Mouse (Mus musculus): ENCODE data around the gene AI182371.

Gene AI182371

DNA sequence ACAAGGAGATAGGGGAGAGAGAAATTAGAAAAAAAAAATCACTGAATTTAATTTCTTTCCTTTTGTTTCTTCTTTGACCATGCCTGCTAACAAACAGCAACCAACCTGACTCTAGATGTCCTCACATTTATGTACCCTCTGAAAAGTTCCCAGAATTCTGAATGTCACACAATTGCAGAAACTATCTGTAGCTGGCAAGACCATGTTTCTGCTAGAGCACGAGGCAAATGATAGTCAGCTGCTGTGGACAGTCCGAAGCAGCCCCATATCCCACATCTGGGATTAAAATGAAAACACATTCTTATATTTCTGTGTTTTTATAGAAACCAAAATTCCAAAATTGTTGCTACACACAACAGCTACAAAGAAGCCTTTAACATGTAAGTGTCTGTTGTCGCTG, at the start of gene AI182371:
Gene AI182371 (minus strand): TSS at position 101 of the 400 bp plus-strand sequence.
- DNase-seq (ENCODE audit: low spot score): no peak

DNA sequence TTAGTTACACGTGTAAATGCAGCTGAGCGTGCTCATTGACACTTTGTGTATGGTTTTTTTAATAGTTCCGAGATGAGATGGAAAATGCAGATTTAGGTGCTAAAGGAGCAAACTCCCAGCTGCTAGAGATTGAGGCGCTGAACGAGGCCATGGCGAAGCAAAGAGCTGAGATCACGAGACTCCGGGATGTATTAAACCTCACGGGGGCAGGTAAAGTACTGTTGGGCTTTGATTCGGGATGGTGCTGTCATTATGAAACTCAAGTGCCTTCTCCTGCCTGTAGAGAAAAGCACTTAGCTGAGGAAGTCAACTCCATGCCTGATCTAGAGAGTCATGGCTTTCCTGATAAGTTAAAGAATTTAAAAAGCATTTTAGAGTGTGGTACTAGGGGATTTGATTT, 47.5 kb upstream of the AI182371 start:
- DNase-seq (ENCODE audit: low spot score): no peak

DNA sequence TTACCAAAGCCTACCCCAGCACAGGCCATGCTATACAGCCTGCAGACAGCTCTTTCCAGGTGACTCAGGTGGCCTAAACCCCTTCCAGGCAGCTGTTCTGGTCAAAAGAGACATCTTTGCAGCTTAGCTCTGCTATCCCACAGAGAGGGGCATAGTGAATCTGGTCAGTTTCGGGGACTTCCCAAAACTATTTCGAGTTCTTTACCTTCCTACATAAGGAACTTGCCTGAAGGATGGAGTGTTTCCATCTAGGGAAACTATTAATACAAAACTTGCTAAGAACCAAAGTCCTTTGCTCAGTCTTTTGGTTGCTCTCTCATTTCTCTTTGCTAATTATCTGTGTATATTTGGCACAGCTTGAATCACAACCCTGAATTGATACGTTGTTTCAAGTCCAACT, 40.3 kb upstream of the AI182371 start:
- no peak for DNase-seq (ENCODE audit: low spot score)

DNA sequence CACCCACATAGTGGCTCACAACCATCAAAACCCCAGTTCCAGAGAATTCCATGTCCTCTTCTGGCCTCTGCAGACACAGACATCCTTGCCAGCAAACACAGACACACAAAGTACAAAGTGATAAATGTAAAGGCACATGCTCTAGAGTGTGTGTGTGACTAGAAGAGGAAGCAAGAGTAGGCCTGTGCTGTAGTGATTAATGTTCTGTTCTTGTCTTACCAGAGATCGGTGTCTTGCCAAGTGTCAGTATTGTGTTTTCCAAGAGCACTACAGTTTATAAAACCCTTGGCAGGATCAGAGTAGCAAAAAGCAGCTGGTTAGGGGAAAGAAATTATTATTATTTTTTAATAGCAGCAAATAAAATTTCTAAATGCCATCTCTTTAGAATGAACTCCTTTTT, 37.2 kb upstream of the AI182371 start:
- no peak for DNase-seq (ENCODE audit: low spot score)

DNA sequence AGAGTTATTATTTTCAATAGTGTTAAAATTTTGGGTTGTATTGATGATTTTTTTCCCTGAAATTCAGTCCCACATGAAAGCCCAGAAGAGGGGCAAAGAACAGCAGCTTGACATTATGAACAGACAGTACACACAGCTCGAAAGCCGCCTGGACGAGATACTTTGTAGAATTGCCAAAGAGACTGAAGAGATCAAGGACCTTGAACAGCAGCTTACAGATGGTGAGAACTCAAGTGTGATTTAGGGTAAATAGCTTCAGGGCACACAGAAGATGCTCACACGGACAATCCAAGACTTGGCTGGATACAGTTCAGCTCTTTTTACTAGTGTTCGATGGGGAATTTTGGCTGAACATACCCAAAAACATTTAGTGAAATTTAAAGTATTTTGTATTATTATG, 32.5 kb upstream of the AI182371 start:
- no peak for DNase-seq (ENCODE audit: low spot score)

DNA sequence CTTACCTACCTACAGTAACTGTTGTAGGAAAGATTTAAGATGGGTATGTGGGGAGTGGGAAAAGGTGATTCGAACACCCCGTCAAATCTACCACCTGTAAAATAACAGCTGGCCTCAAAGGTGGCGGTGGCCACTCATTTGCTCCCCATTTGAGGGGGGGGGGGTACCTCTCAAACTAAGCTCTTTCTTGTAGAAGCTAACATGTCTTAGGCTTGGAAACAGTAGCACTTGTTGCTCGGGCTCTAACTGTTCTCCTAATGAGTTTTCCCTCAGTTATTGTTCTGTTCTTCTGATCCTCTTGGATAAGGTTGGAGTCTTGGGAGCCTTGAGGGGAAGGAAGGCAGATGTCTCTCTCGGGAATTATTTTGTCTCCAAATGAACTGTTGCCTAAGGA, 31.3 kb upstream of the AI182371 start:
- no peak for DNase-seq (ENCODE audit: low spot score)

DNA sequence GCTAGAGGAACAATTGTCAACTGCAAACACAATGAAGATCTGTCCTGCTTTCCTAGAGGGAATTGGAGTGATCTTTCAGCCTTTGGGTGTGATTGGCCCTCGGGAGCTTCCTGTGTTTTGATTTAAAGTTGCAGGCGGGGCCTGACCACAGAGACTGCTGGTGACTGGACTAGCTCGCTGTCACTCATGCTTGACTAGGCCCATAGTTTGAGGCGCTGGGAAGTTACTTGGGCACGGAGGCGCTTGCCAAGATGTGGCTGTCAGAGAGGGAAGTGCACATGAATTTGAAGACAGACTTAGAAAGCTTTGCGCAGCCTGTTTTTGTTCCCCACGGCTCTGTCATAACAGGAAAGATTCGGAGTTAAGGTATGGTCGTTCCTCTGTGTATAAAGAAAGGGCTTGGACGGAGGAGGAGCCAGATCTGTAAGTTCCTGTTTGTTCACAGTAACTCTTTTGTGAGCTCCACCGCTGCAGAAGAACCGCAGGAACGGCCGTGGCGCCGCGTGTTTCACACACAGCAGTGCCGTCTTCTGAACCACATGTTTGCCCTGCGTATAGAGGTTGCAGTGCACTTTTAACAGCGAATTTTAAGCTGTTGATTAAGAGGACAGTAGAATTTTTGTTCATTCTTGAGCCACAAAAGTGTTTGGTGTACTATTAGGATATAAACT, 30.8 kb upstream of the AI182371 start:
- DNase-seq (ENCODE audit: low spot score): peak; percentile 84

DNA sequence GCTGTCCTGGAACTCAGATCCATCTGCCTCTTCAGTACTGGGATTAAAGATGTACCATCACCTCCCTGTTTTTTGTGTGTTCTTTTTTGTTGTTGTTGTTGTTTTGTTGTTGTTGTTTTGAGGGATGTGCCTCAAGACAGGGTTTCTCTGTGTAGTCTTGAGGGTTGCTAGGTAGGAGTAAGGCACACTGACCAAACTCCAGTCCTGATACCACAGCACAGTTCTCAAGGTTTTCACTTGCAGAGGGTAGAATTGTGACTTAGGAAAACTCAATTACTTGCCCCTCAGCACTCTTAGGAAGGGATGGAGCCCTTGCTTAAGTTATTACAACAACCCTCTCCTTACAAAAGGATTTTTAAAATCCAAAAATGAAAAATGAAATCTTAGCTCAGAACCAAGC, 30.1 kb upstream of the AI182371 start:
- no peak for DNase-seq (ENCODE audit: low spot score)

DNA sequence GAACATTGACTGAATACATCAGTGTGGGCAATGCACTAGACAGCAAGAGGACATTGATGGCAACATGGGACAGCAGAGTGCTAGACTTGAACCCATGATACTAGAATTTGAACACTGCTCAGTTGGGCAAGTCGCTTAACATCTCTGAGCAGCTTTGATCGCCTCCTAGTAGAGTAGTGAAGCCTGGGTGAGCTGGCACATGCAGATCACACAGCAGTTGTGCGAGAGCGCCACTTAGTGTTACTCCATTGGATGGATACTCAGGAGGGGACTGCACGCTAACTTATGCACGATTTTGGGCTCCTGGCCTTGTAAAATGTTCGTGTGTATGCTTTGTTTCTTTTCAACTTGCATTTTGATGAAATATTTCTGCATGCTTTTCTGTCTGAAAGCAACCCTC, 23.4 kb upstream of the AI182371 start:
- DNase-seq (ENCODE audit: low spot score): no peak

DNA sequence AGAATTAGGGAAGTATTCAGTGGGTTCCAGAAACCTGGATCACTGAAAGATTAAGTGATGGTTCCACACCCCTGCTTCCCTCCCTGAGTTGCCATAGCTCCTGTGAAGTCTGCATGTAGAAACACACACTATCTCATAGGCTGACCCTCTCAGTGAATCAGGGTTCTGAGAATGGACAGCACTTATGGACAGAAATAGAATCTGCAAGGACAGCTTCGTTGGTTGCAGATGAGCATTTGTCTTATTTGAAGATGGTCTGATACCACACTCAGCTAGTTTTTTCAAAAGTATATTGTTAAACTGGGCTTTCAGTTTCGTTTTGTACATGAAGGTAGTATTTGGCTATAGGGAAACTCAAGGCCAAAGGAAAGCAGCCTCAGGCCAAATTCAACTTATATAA, 9.2 kb upstream of the AI182371 start:
- no peak for DNase-seq (ENCODE audit: low spot score)

DNA sequence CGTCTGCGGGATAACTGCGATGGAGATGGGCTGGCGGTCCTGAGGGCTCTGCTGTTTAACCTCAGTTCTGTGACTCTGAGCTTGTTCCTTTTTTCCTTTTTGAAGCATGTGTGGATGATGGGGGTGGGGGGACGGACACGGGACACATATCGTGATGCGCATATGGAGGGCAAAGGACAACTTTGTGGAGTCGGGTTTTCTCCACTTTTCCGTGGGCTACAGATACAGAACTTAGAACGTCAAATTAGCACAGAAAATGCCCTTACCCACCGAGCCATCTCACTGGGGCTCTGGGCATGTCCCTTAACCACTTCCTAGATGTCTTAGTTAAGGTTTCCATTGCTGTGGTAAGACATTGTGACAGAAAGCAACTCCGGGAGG, 8.6 kb upstream of the AI182371 start:
- DNase-seq (ENCODE audit: low spot score): no peak

DNA sequence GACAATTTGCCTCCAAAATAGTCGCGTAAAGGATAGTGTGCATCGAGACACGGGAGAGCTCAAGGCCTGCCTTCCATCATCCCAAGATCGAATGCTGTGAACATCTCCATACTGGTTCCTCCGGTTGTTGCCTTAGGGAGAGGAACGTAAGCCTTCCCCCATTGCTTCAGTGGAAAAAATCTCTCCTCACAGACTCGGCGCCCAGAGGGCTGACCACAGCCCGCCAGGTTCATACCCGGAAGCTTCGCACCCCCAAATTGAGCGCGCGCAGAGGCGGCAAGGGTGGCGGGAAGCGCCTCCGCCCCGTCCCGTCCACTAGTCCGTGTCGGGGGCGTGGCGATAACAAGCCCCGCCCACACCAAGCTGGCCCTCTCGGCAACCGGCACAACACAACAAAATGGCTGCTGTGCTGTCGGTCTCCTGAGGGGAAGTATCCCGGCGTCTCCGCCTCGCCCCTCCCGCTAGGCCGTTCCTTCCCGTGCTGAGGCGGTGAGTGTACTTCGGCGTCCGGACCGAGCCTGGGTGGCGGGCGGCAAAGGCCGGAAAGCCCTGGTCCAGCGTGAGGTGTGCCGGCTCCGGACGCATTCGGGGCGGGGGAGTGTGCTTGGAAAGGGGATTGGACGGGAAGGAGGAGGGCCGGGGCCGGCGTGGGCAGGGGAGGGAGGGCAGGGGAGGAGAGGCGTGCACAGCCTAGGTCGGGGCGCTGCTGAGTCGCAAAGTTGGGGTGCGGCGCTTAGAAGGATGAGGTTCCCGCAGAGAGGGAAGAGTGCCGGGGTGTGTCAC, 8.0 kb upstream of the AI182371 start, which contains the start of gene Cntrl:
Gene Cntrl (plus strand): TSS at position 352 of the 783 bp plus-strand sequence.
- peak; percentile 96 for DNase-seq (ENCODE audit: low spot score)

DNA sequence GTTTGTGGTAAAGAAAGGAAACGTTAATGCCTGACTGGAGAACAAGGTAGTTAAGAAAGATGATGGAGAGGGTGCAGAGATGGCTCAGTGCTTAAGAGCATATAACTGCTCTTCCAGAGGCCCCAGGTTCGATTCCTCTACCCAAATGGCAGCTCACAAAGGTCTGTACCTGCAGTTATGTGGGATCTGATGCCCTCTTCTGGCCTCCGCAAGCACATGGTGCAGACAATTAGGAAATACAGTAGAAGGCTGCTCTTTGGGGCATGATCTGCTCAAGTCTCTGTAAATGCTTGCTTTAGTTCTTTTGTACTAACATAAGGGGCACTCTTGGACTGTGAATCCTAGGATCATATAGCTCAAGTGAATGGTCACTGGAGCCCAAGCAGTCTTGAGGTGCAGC, 7.4 kb upstream of the AI182371 start:
- DNase-seq (ENCODE audit: low spot score): no peak

DNA sequence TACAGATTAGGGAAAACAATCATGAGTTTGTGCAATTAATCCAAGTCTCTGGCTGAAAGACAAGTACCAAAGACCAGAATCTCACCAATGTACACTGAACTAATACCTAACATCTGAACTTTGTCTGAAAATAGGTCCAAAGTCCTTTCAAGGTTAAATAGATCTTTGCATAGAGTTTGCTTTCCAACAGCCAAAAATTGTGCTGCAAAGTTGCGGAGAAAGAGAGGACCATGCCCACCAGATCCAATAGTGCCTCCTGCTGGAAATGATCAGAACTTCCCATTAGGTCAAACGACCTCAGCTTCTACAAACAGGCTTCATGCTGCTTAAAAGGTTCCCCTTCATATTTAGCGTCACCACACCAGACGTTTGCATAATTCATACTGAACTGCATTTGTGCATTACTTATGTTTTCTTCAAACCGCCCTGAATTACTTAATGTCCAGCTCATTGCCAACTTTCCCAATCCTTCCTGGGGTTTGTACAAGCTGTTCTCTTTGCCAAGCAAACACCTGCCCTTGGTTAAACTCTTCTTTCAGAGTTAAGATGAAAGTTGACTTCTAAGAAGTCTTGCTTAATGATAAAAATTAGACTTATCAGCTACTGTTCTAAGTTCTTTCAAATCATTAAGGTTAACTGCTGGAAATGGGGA, 6.8 kb upstream of the AI182371 start:
- no peak for DNase-seq (ENCODE audit: low spot score)

DNA sequence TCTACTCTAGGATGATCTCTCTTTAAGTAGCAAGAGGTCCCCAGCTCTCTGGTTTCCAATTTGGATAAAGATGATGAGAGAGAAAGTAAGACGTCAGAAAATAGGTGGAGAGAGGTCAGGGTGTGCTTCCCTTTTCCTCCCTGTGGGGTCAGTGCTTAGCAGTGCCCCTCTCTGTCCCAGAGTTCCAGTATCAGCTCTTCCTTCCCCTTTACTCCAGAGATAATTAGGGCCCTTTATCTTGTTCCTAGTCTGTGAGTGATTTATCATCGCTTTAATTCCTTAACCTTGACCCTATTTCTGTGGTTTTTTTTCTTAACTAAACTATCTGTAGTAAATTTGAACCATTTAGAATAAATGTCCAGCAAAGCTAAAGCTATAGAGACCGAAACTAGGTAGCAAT, 3.5 kb upstream of the AI182371 start:
- DNase-seq (ENCODE audit: low spot score): no peak

DNA sequence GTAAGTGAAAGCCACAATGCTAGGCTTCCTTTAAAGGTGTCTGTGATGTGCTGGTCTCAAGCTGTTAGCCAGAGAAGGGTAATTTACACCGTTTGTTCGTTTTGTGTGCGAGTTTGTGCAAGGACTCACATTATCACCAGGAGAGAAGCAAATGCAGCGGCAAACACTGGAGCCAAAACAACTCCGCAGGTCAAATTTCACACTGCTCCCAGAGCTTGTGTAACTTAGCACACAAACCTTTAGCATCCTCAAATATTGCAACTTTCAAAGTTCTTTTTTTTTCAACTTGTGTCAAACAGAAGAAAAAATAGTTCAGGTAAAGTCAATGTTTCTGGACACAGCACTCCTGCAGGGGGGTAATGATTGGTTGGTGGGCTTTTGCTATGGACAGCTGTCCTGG, 2.2 kb upstream of the AI182371 start:
- DNase-seq (ENCODE audit: low spot score): no peak

DNA sequence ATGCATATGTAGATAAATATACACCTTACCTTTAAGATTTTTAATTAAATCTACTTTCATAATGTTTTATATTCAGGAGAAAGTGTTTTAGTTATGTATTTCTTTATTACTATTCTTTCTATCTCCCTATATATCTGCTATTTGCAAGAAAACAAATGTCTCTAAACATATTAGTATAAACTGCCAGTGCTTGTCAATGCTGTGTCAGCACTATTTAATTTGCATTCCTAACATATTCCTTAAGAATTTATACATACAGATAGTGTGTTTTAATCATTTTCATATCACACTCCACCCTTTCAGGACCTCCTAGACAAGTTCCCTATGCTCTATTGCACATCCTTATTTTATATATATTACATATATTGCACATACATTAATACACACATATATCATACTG, 1.4 kb upstream of the AI182371 start:
- DNase-seq (ENCODE audit: low spot score): no peak

DNA sequence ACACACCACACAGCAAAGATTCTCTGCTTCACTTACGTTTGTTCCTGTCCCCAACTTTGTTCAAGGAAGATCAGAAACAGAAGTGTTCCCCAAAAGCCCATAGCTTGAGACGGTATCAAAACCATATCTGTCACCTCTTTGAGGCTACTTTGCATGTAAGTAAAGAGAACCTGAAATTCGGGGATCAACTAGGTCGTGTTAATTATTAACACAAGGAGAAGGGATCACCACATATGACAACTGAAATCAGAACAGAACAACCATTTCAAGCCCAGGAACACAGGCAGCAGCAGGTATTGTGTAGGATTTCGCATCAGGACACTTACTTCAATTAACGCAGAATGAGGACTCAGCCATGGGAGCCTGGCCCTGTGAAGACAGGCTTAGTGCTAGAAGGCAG, 814 bp downstream of the AI182371 start:
- DNase-seq (ENCODE audit: low spot score): no peak

DNA sequence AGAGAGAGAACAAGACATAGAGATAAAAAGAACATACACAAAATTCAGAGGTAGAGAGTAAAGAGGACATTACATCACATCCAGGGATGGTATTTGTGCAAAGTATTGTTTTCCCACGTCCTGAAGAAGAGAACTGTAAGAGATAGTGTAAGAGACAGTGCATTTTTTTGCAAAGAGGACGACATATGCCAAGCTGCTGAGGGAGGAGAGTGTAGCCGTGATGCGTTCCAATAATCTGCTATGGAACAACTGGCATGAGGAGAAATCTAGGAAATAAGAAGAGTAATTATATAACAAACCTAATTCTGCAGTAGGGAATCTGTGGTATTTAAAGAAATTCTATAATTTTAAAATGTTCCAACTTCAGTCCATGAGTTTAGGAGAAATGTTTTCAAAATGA, 13.9 kb downstream of the AI182371 start:
- no peak for DNase-seq (ENCODE audit: low spot score)

DNA sequence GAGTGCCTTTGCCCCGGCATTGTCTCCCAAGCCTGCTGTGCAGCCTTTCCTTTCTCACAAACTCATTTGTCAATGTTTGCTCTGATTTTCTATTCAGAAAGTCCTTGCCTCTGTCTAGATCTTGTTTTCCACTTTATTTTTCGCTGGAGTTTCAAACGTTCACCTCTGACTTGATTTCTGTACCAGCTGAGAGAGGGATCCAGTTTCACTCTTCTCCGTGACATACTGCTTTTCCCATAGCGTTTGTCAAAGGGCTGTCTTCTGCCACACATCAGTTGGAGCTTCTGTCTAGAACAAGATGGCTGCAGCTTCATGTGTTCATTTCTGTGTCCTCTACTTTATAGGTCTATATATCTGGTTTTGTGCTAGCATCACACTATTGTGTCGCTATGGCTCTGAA, 22.2 kb downstream of the AI182371 start:
- DNase-seq (ENCODE audit: low spot score): no peak

DNA sequence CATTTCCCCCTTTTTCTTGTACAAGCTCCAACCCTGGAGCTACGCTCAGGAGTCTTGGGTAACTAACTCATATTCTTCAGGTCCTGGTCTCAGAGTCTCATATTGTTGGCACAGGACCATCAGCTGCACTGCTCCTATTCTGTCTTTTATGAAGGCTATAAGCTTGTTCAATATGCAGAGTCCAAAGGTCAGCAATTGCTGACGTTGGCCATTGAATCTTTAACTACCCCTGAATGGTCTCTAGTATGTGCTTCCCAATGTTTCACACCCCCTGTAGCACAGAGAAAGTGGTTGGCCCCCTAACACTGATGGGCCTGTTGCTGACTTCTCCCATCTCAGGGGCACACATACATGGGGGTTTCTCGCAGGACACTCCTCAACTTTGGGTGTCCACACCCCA, 27.0 kb downstream of the AI182371 start:
- DNase-seq (ENCODE audit: low spot score): no peak

DNA sequence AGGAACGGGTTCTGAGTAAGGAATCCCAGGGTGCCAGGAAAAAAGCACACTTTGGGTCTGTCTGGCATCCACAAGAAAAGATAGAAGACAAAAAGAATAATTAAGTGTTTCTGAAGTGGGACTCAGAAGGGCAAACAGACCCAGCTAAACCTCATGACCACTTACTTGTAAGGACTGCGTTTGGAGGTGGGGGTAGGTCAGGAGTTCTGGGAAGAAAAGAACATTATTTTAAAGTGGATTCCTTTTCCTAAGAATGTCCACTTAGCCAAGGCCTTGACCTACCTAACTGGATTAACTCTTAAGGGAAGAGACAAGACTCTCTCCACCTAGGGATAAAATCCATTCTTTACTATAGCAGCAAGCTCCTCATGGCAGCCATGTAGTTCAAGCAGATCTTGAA, 28.8 kb downstream of the AI182371 start:
- no peak for DNase-seq (ENCODE audit: low spot score)

DNA sequence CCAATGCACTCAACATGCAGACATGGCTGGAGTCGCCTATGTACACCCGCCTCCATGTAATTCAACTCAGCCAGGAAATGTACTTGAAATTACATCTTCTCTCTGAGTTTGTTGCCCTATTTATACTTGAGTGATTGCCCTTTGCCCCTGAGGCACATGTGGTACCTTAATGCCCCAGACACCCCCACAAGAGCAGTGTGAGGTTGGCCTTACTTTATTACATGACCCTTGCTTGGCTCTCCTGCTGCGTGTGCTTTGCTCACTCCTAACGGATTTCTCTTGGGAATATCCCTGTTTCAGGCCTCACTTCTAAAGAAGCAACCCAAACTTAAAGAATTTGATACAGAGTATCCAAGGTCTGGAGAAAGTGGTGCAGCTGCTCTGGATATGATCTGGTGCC, 31.1 kb downstream of the AI182371 start:
- no peak for DNase-seq (ENCODE audit: low spot score)
